Mouse (Mus musculus): ENCODE measurements at regions not wholly inside any gene's neighbourhood (a gene's known extent, or its start where the extent isn't known, plus 50 kb on each side); places are given as distances from the start of the nearest gene placed in this dataset.
A peak's percentile ranks its signal among the peaks of the same experiment; 100 is the strongest.

DNA sequence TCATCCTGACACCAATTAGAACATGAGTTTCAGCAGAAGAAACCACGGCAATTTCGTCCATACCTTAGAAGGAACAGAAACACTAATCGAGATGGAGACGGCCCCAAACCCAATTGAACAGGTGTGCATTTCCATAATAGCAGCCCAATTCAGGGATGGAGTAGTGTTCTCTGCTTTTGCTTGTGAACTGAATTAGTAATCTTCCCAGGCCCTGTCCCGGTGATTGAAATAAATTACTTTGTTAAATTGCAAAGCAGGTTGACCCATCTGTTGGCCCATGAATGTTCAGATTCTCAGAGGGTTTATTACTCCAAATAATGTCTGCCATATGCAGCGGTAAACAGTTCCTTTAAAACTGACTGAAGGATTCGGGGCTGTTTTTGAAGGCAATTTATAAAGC is 388.5 kb upstream of the Nfe2l3 start:
- no peak for DNase-seq (ENCODE audit: low spot score in 2 of 2)

DNA sequence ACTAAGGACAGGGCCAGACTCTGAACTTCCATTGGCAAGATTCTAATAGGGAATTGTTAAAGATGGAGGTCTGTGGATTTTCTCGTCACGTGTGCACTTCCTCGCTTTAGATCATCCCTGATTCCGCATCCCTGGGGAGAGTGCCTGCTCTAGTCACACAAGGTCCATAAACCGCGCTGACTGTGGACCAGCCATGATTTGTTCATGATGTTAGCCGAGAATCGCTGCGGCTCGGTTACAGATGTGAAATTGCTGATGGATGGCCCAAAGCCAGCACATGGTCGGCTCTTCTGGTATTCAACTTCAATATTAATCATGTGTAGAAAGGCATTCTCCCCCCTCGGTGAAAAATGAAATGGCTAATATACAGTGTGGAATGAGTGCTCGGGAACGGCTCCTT is 387.6 kb upstream of the Nfe2l3 start:
- no peak for DNase-seq (ENCODE audit: low spot score in 2 of 2)

DNA sequence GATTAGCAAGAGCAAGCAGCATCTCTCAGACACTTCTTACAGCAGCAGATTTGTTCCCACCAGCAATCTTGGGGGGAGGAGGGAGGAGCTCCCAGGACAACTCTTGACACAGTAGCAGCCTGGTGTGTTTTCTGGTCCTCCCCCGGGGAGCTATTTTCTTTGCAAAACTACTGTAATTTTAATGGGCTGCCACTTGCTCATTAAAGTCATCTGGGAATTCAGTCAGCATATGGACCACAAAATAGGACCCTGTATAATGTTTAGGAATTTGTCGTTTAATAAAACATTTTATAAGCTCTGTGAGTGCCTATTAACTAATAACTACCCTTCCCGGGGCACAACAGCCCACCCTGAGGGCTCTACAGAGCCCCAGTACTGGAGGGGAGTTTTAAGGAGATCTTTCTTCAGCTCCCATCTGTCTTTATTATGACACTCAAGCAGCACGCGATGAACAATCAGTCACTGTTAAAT is 380.0 kb upstream of the Nfe2l3 start:
- no peak for DNase-seq (ENCODE audit: low spot score in 2 of 2)

DNA sequence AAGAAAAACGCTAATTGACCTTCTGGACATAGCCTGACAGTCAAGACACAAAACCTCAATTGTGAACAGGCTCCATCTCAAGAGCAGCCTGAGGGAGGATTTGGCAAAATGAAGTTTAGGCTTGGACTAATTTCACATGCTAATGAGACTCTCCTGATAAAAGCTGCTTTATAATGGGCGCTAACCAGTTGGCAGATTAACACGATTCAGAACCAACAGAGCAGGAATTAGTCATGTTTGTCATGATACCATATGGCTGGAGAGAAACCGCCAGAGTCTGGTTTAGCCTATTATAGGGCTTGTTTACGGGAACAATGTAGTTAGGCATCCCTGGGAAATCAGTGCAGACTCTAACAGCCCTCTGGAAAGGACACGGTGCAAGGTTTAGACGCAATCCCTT is 375.2 kb upstream of the Nfe2l3 start:
- peak; percentile 40 to 87 for DNase-seq (ENCODE audit: low spot score in 2 of 2)

DNA sequence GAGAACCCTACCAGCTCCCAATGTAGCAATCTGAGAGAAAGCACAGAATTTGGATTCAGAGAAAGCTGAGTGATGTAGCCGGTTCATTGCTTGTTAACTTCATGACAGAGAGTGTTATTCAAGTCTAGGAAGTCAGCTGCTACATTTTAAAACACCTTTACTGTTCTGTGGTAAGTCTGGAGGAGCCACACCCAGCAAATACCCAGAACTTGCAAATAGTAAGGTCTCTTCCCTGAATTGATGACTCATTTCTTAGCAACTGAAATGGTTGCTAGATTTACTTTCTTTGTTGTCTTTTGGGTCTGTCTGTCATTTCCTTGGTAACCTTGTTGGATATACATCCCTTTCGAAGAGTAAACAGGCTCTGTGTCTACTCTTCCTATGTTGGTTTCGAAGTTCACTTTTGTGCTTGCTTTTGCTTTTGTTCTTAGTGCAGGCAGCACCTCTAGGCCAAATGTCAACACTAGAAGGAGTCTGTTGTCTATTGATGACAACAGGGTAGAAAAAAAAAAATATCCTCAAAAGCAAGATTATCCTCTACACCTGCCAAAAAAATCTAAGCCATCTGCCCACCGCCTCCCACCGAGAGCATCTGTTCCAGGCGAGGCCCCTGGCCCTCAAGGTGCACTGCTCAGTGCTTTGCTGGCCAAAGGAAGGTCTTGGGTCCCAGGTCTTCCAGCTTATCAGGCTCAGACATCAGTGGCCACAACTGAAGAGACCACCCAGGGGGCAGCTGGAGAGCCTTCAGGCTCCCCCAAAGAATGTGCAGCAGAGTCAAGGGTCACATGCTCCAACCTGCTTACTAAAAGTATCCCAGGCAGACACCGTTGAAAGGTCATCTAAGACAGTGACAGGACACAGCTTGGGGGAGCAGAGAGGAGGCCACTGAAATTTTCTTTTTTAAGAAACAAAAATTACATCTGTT is 372.3 kb upstream of the Nfe2l3 start:
- DNase-seq (ENCODE audit: low spot score in 2 of 2) = no peak

DNA sequence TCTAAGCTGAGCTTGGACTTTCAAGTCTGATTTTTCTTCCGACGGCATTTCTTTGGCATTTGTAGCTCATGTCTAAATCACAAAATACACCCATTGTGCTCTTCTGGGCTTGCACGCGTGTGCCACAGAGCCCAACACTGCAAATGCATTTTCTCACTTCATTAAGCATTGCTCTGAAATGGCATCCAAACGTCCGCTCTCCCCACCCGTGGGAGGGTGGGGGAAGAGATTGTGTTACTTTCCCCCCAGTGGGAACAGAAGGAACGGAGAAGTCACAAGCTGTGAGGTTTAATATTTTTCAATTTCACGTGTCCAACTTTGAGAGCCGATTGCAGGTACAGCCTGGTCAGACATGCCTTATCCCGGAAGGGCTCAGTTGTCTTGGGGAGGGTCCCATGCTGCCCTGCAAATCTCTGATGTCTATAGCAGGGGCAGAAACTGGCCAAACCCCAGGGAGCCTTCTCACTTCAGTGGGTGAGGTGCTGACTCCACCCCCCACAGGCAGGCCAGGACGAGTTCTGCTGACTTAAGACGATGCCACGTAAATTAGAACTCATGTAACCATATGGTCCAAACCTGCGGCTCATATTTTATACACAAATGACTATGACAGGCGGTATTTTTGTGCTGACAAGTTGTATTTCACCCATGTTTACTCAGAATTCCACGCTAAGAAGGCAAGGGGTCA is 371.5 kb upstream of the Nfe2l3 start:
- no peak for DNase-seq (ENCODE audit: low spot score in 2 of 2)

DNA sequence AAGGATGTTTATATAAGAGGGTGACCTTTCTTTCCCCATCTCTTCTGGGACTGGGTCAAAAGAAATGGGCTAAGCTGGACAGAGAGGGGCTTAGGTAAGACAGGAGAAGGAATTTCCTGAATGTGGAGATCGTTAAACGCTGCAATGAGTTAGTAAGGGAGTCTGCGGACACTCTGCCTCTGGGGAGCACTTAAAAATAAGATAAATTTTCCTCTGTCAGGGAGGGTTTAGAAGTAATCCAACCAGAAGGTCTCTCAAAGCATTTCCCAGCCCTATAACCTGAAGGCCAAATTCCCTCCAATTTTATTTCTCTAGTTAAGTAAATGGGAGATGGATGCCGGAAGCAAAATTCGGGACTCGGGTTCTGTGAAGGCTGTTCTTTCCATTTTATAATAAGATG is 367.3 kb upstream of the Nfe2l3 start:
- DNase-seq (ENCODE audit: low spot score in 2 of 2) = no peak

DNA sequence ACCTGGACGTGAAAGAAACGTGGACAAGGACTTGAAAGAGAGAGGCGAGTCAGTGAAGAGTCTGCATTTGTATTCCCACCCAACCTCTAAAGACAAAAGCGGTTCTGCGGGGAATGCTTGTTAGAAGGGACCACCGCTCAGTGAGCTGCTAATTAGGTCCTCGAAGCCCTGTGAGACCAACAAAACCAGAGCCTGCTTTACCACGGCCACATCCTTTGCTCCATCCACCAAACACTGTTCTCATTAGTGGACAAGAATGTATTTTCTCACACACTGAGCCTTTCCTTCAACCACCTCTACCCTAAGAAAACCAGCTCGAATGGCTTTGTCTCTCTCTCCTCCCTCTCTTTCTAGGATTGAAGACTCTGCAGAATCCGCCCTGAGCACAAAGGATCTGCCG is 365.1 kb upstream of the Nfe2l3 start:
- DNase-seq (ENCODE audit: low spot score in 2 of 2) = no peak

DNA sequence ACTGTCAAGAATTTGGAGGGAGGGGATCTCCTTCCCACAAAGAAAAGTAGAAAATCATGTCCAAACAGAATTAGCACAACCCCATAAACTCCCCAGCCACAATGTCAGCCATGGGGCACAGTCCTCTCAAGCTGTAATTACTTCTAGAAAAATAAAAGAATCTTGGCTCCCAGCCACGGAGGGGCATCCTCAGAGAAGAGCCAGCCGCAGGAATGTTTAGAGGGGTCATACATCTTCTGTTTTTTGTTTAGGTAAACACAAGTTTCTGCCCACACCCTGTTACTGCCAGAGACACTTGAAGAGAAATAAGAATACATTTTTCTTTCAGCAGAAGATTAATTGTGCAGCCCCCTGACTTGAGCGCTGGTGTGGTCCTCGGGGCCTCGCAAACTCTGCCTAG is 362.5 kb upstream of the Nfe2l3 start:
- DNase-seq (ENCODE audit: low spot score in 2 of 2) = no peak

DNA sequence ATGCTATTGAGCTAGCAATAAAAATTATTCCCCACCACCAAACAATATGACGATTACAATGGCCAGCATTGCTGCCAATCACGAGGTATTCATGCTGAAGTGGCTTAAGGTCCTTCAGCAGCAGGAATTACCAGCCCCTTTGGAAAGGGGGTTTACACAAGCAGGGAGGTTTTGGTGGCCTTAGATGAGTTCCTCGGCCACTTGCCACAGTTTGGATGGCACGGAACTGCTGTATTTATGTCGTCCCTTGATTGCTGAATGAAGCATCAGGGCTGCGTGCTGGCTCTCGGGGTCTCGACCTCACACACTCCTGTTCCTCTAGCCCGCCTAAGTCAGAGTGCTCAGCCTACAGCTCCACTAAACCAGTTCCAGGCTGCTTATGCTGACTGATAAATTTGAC is 361.2 kb upstream of the Nfe2l3 start:
- DNase-seq (ENCODE audit: low spot score in 2 of 2) = no peak

DNA sequence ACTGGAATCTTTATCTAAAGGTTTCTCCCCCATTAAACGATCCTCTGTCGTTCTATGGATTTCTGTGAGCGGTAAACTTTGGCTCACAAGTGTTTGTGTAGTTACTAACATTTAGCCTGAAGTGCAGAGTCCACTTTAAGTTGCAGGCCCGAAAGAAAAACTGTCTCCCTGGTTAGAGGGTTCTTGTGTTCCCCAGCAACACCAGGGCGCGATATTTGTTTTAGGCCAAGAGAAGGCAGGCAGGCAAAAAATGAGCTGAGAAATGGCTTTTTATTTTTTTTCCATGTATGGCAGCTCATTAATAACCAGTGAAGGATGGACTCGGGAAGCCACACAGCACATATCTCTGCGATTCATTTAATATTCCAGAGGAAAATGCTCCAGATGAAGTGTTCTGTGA is 357.4 kb upstream of the Nfe2l3 start:
- no peak for DNase-seq (ENCODE audit: low spot score in 2 of 2)

DNA sequence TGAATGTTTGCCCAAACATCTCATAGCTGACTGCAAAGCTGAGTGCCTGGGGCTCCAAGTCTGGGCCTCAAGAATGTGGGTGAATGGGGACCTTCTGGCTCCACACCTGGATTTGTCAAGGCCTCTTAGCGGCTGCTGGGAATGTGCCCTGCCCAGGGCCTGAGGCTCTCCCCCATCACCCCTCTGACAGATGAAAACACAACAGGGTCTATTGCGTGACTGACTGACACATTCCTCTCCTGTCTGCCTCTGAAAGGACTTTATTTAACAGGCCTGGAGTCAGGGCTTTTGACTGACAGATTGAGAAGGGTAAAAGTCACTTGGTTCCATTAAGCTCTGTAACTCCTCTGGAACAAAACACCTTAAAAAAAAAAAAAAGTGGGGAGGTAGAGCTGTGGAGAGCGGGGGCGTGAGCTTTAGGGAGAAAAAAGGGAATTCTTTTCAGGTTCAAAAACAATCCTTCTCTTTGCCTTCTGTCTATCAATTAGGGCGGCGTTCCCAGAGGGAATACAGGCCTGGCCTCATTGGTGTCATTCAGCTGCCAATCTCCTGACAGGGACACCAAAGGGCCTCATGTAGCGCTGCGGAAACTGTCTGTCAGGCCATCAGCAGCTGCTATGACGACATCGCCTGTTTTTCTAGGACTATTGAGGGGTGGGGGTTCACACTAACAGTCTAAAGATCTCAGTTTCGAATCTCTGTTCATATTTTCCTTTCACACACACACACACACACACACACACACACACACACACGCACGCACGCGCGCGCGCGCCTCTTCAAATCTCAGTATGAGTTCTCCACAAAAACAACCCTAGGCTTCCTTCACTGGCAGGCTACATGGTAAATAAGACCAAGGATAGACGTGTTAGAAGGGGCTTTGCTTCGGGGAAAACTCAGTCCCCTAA is 355.4 kb upstream of the Nfe2l3 start:
- DNase-seq (ENCODE audit: low spot score in 2 of 2) = peak in 1 of 2 experiments; percentile 31

DNA sequence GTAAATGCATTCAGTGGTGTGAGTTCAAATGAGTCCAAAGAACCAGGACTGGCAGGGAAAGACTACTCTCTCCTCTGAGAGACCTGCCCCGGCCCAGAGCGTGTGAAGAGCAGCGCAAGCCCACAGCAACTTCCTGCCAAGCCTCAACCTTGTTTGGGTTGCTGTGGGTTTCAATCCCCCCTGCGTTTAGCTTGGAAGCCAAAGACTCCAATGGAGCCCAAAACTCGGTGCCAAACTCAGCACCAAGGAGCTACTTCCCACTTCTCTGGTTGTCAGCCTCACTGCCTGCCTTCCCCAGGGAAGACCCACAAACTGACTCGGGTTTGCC is 354.7 kb upstream of the Nfe2l3 start:
- no peak for DNase-seq (ENCODE audit: low spot score in 2 of 2)

DNA sequence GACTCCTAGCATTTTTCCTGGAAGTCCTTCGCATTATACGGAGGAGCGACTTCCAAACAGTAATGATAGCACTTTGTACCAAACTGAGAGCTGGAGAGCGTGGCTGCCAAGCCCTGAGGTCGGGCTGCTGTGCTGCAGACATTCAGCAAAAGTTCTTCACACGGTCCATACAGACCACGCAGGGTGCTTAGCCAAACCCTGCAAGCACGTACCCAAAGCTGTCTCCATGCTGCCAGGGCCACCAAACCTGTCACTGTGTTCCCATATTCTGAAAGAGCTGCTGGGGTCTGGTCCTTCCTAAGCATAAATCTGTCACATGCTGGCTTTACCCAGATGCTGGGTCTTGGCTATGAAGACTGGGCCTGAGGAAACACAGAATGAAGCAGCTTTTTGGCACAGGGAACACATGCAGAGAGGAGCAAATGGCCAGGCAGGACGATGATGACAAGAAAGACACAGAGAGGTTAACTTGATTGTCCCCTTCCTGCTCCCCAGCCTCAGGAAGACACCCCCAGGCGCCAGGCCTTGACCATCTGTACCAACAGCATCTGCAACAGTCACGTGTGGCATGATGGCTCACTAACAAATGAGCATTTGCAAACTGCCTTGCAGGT is 354.0 kb upstream of the Nfe2l3 start:
- DNase-seq (ENCODE audit: low spot score in 2 of 2) = no peak

DNA sequence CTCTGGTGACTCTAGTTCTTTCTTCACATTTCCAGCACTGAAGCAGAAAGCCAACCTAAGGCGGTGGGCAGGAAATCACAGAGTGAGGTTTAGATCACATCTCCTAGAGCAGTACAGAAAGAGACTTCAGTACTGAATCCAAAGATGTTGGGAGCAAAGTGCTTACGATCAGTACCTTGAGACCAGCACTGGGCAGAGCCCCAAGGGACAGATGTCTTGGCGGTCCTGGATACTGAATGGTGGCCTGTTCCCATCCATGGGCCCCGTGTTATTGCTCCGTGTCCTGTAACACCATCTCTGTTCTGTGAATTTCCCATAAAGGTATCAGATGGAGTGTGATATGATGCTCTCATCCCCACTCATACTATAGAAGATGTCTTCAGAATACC is 353.5 kb upstream of the Nfe2l3 start:
- DNase-seq (ENCODE audit: low spot score in 2 of 2) = no peak

DNA sequence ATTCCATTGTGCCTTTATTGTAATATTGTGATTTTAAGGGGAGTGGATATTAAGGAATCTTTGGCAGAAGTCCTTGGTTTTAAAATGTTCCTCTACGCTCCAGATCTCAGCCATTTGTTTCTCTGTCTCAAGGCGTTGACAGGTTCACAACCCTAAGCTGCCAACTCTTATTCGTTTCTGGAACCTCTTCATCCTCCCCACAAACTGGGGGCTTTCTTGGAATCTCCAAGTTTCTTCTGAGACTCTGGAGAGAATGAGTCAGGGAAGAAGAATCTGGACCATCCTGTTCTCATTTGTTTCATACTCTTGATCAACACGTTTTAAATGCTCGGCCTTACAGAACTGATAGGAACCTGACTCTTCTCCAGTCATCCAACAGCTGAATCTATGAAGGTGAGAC is 351.4 kb upstream of the Nfe2l3 start:
- no peak for DNase-seq (ENCODE audit: low spot score in 2 of 2)

DNA sequence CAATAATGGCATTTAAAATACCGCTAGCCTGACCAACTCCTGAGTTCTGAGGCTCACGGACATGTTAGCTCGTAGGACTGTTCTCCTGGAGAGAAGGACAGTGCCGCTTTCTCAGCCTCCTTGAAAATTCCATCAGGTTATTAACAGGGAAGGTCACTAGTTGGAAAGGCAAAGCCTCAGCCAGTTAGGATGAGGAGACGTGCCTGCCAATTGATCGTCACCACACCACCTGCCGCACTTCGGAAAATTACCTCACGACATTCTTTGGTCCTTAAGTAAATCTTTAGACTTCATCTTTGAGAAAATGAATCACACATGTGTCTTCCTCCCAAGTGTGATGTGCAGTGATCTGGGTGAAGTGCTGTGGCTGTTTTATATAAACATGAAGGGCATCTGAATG is 347.8 kb upstream of the Nfe2l3 start:
- DNase-seq (ENCODE audit: low spot score in 2 of 2) = no peak

DNA sequence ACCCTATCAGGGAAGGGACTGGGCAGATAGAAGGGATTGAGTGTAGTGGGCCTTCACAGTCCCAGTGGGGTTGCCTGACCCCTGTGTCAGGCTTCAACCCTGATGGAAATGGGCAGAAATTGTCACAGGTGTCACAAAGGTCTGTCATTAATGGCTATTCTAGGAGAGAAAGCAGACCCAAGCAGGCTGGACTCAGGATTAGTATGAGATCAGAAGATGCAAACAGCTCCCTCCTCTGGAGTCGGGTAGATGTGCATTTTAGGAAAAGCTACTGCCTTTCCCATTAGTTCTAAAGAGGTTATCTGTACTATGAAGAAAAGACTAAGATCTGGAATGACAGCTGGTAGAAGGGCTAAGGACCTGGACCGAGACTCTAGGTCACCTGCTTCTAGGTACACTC is 346.9 kb upstream of the Nfe2l3 start:
- DNase-seq (ENCODE audit: low spot score in 2 of 2) = no peak

DNA sequence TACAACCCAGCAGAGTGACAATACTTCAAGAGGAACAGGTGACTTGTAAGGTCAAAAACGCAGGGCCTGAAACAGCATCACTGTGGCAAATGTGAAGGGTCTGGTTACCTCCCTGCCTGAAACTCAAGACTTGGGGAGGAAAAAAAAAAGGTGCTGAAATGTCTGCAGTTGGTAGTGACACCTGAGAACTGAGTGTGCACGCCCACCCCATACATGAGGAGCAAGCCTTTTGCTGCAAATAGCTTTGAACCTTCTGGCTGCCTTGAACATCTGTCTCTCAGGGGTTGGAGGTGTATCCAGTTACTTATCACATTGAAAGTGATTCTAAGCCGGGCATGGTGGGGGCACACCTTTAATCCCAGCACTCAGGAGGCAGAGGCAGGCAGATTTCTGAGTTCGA is 346.1 kb upstream of the Nfe2l3 start:
- no peak for DNase-seq (ENCODE audit: low spot score in 2 of 2)

DNA sequence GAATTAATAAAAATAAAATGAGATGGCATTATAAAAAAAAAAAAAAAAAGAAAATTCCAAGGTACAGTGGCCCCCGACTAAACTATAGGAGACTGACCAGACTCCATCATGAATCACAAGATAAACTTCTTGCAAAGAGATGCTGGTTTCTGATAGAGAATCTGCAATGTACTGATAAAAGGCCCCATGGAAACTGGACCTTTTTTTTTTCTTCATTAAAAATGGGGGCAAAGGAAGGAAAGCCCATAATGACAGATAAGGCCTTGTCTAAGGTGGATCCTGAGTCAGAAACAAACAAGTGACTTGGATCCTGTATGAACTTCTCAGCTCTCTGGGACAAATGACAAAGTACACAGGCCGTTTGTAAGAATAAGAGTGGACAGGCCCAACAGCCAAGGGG is 344.7 kb upstream of the Nfe2l3 start:
- DNase-seq (ENCODE audit: low spot score in 2 of 2) = no peak

DNA sequence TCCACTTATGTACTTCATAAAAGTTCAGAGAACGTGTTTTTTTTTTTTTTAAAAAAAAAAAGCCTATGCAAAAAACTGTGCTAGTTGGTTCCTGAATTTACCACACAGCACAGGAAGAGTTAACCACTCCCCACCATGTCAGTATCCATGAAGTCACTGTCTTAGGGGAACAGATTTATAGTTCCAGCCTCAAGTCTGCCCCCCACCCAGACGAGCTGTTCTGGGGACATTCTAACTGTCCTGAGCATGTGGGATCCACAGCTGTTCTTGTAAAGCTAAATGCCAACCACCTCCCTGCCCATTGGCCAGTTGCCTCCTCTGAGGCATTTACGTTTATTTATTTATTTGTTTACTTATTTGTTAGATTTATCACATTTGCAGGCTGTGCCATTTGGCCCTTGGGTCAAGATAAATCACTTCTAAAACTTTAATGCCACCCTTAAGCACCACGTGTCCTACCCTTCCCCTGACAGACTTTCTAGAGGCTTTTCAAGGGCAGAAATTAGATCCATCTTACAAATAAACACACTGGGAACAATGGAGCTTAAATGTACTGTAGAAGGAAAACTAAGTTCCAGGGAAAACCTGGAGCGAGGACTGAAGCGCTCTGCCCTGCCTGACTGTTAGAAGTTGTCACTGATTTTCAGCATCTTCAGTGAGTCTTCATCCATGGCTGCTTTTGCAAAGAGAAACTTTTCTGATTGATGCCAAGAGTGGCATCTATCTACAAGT is 343.7 kb upstream of the Nfe2l3 start:
- DNase-seq (ENCODE audit: low spot score in 2 of 2) = no peak

Data from layer of hippocampus, postnatal 14 days (tissue).